Mouse (Mus musculus) C3H10T1/2 (cell line): Measurements from ENCODE around the gene Chfr. TPM values are rescaled to one million over a fixed set of nuclear protein-coding genes. Genes with fewer than 3 reads are reported as not detected.

Experiments used
- polyA plus RNA-seq, 2 experiments: library from polyadenylated mRNA; unstranded; fragments of >200 nt; fragmentation: generic; extraction: Trizol; gene quantifications; one replicate each; pipeline ENCODE4 v1.2.1; 2012; ENCODE audit warnings: missing spikeins in 2 of 2

Chfr gene
- 10 to 100 TPM in 1 of 2 experiments, under 1 TPM in 1; 0.97 to 10.9 TPM for polyA plus RNA-seq

GRCm38 (mm10) chr5:110135293-110136086 is at the start of gene Chfr:
Gene Chfr (plus strand): TSS chr5:110135842.

GRCm38 (mm10) chr5:110094030-110094846 is 41.4 kb upstream of the Chfr start, which contains the start of gene Gm35315:
Gene Gm35315 (minus strand): TSS chr5:110094420.

GRCm38 (mm10) chr5:110099656-110100580 is 35.7 kb upstream of the Chfr start, which contains the start of gene Plcxd1:
Gene Plcxd1 (plus strand): TSS chr5:110099969.

GRCm38 (mm10) chr5:110107581-110108304 is 27.9 kb upstream of the Chfr start, which contains the start of gene Gtpbp6:
Gene Gtpbp6 (minus strand): TSS chr5:110108197.

GRCm38 (mm10) chr5:110109991-110110441 is 25.6 kb upstream of the Chfr start, which contains the start of gene Zfp605:
Gene Zfp605 (plus strand): TSS chr5:110110092.

GRCm38 (mm10) chr5:110176362-110177020 is 40.8 kb downstream of the Chfr start, which contains the start of gene Golga3:
Gene Golga3 (plus strand): TSS chr5:110176701.

Other genes starting within 250 kb of the Chfr start
- under 1 TPM; 0.07 to 0.52 TPM for gene Gm15446, start 212.4 kb upstream of the Chfr start, polyA plus RNA-seq
- gene Zfp932, start 139.3 kb upstream of the Chfr start, polyA plus RNA-seq, result 1 to 10 TPM; 1.1 to 5.8 TPM
- under 1 TPM; 0.01 to 0.07 TPM for gene Gm17655, start 63.3 kb upstream of the Chfr start, polyA plus RNA-seq
- under 1 TPM; 0.01 to 0.06 TPM for gene Gm35315, start 41.4 kb upstream of the Chfr start, polyA plus RNA-seq
- 1 to 10 TPM in 1 of 2 experiments, under 1 TPM in 1; 0.29 to 1.4 TPM for gene Plcxd1, start 35.9 kb upstream of the Chfr start, polyA plus RNA-seq
- 10 to 100 TPM; 32.7 to 58.5 TPM for gene Gtpbp6, start 27.6 kb upstream of the Chfr start, polyA plus RNA-seq
- gene Zfp605, start 25.8 kb upstream of the Chfr start, polyA plus RNA-seq, result under 1 TPM; 0.06 to 0.19 TPM
- gene Golga3, start 40.9 kb downstream of the Chfr start, polyA plus RNA-seq, result 10 to 100 TPM in 1 of 2 experiments, under 1 TPM in 1; 0.95 to 10.3 TPM
- 1 to 10 TPM; 2.6 to 9.6 TPM for gene Ankle2, start 95.2 kb downstream of the Chfr start, polyA plus RNA-seq
- 10 to 100 TPM; 11.9 to 19.2 TPM for gene Pgam5, start 134.1 kb downstream of the Chfr start, polyA plus RNA-seq
- 1 to 10 TPM; 2.4 TPM for gene Pxmp2, start 150.3 kb downstream of the Chfr start, polyA plus RNA-seq
- gene Pole, start 150.5 kb downstream of the Chfr start, polyA plus RNA-seq, result 10 to 100 TPM; 13.3 to 14.3 TPM
- under 1 TPM; 0.01 to 0.06 TPM for gene P2rx2, start 207.4 kb downstream of the Chfr start, polyA plus RNA-seq
- gene Lrcol1, start 208.9 kb downstream of the Chfr start, polyA plus RNA-seq, result not detected